Mouse (Mus musculus): ENCODE measurements at regions not wholly inside any gene's neighbourhood (a gene's known extent, or its start where the extent isn't known, plus 50 kb on each side); places are given as distances from the start of the nearest gene placed in this dataset.

GRCm38 (mm10) chr5:63469701-63470100 is 179.2 kb upstream of the Nwd2 start:
- no peak for TF ChIP-seq ZC3H11A (IDR thresholded peaks at IDR 0.05; ENCODE audit: borderline replicate concordance, low read depth, low read length)
- TF ChIP-seq HCFC1 (IDR thresholded peaks at IDR 0.05; ENCODE audit: borderline replicate concordance, insufficient read depth, low read length): no peak
- TF ChIP-seq ZNF384 (IDR thresholded peaks at IDR 0.05; ENCODE audit: low read depth, low read length): no peak
